Mouse (Mus musculus): ENCODE results near the gene Ankrd33. TPM values are rescaled to one million over a fixed set of nuclear protein-coding genes. Genes with fewer than 3 reads are reported as not detected.
A peak's percentile ranks its signal among the peaks of the same experiment; 100 is the strongest.

Gene Ankrd33
- polyA plus RNA-seq, 1 experiment = not detected

- TF ChIP-seq CTCF (IDR thresholded peaks at IDR 0.05; ENCODE audit: low read depth, low read length) = no peak
- TF ChIP-seq POLR2A (IDR thresholded peaks at IDR 0.05; ENCODE audit: borderline replicate concordance, low read depth, low read length) = no peak
- H3K4me3 ChIP-seq (ENCODE audit: insufficient read depth, low read length) = no peak overlapping the region
- H3K4me1 ChIP-seq (ENCODE audit: control insufficient read depth, insufficient read depth, low read length) = peaks cover 17% of the 10 kb centered on the region
- H3K27ac ChIP-seq (ENCODE audit: insufficient read depth, low read depth, low read length) = peak overlapping the region; percentile 45
Observed at GRCm38 (mm10) chr15:101154700-101155616, 39.4 kb downstream of the Ankrd33 start.

- peak overlapping the region; percentile 89 for H3K27ac ChIP-seq (ENCODE audit: insufficient read depth, low read depth, low read length)
- H3K4me3 ChIP-seq (ENCODE audit: insufficient read depth, low read length) = peak overlapping the region; percentile 25
- TF ChIP-seq CTCF (IDR thresholded peaks at IDR 0.05; ENCODE audit: low read depth, low read length) (no peak), POLR2A (IDR thresholded peaks at IDR 0.05; ENCODE audit: borderline replicate concordance, low read depth, low read length) (no peak)
- peaks cover 16% of the 10 kb centered on the region for H3K4me1 ChIP-seq (ENCODE audit: control insufficient read depth, insufficient read depth, low read length)
Observed at GRCm38 (mm10) chr15:101160128-101160527, 44.6 kb downstream of the Ankrd33 start.

- TF ChIP-seq CTCF (IDR thresholded peaks at IDR 0.05; ENCODE audit: low read depth, low read length) (no peak), POLR2A (IDR thresholded peaks at IDR 0.05; ENCODE audit: borderline replicate concordance, low read depth, low read length) (no peak)
- Histone ChIP-seq H3K27ac (ENCODE audit: insufficient read depth, low read depth, low read length) (no peak overlapping the region), H3K4me3 (ENCODE audit: insufficient read depth, low read length) (no peak overlapping the region), H3K4me1 (ENCODE audit: control insufficient read depth, insufficient read depth, low read length) (peaks cover 15% of the 10 kb centered on the region)
Observed at GRCm38 (mm10) chr15:101160591-101160990, 45.0 kb downstream of the Ankrd33 start.

GRCm38 (mm10) chr15:101161534-101161933 lies 46.0 kb downstream of the Ankrd33 start:
- no peak overlapping the region for H3K27ac ChIP-seq (ENCODE audit: insufficient read depth, low read depth, low read length)
- peaks cover 17% of the 10 kb centered on the region for H3K4me1 ChIP-seq (ENCODE audit: control insufficient read depth, insufficient read depth, low read length)
- no peak overlapping the region for H3K4me3 ChIP-seq (ENCODE audit: insufficient read depth, low read length)
- TF ChIP-seq POLR2A (IDR thresholded peaks at IDR 0.05; ENCODE audit: borderline replicate concordance, low read depth, low read length) = no peak
- no peak for TF ChIP-seq CTCF (IDR thresholded peaks at IDR 0.05; ENCODE audit: low read depth, low read length)

- peaks cover 17% of the 10 kb centered on the region for H3K4me1 ChIP-seq (ENCODE audit: control insufficient read depth, insufficient read depth, low read length)
- H3K4me3 ChIP-seq (ENCODE audit: insufficient read depth, low read length) = no peak overlapping the region
- no peak overlapping the region for H3K27ac ChIP-seq (ENCODE audit: insufficient read depth, low read depth, low read length)
- TF ChIP-seq POLR2A (IDR thresholded peaks at IDR 0.05; ENCODE audit: borderline replicate concordance, low read depth, low read length) (no peak), CTCF (IDR thresholded peaks at IDR 0.05; ENCODE audit: low read depth, low read length) (no peak)
Observed at GRCm38 (mm10) chr15:101163056-101163458, 47.5 kb downstream of the Ankrd33 start.

- no peak overlapping the region for H3K27ac ChIP-seq (ENCODE audit: insufficient read depth, low read depth, low read length)
- H3K4me1 ChIP-seq (ENCODE audit: control insufficient read depth, insufficient read depth, low read length) = peaks cover 17% of the 10 kb centered on the region
- no peak overlapping the region for H3K4me3 ChIP-seq (ENCODE audit: insufficient read depth, low read length)
- TF ChIP-seq POLR2A (IDR thresholded peaks at IDR 0.05; ENCODE audit: borderline replicate concordance, low read depth, low read length) = no peak
- no peak for TF ChIP-seq CTCF (IDR thresholded peaks at IDR 0.05; ENCODE audit: low read depth, low read length)
Observed at GRCm38 (mm10) chr15:101163854-101164253, 48.3 kb downstream of the Ankrd33 start.

GRCm38 (mm10) chr15:101164291-101164690 lies 48.7 kb downstream of the Ankrd33 start:
- no peak overlapping the region for H3K27ac ChIP-seq (ENCODE audit: insufficient read depth, low read depth, low read length)
- peaks cover 16% of the 10 kb centered on the region for H3K4me1 ChIP-seq (ENCODE audit: control insufficient read depth, insufficient read depth, low read length)
- no peak for TF ChIP-seq POLR2A (IDR thresholded peaks at IDR 0.05; ENCODE audit: borderline replicate concordance, low read depth, low read length)
- no peak for TF ChIP-seq CTCF (IDR thresholded peaks at IDR 0.05; ENCODE audit: low read depth, low read length)
- H3K4me3 ChIP-seq (ENCODE audit: insufficient read depth, low read length) = no peak overlapping the region

- Histone ChIP-seq H3K27ac (ENCODE audit: insufficient read depth, low read depth, low read length) (no peak overlapping the region), H3K4me3 (ENCODE audit: insufficient read depth, low read length) (no peak overlapping the region), H3K4me1 (ENCODE audit: control insufficient read depth, insufficient read depth, low read length) (peaks cover 5% of the 10 kb centered on the region; the same call in 1 of the 2 replicates)
- TF ChIP-seq POLR2A (IDR thresholded peaks at IDR 0.05; ENCODE audit: borderline replicate concordance, low read depth, low read length) (no peak), CTCF (IDR thresholded peaks at IDR 0.05; ENCODE audit: low read depth, low read length) (no peak)
Observed at GRCm38 (mm10) chr15:101165658-101166437, 50.3 kb downstream of the Ankrd33 start.

- Histone ChIP-seq H3K4me3 (ENCODE audit: insufficient read depth, low read length) (no peak overlapping the region), H3K27ac (ENCODE audit: insufficient read depth, low read depth, low read length) (no peak overlapping the region), H3K4me1 (ENCODE audit: control insufficient read depth, insufficient read depth, low read length) (peaks cover 4% of the 10 kb centered on the region; the same call in 1 of the 2 replicates)
- TF ChIP-seq POLR2A (IDR thresholded peaks at IDR 0.05; ENCODE audit: borderline replicate concordance, low read depth, low read length) (no peak), CTCF (IDR thresholded peaks at IDR 0.05; ENCODE audit: low read depth, low read length) (no peak)
Observed at GRCm38 (mm10) chr15:101167553-101167952, 52.0 kb downstream of the Ankrd33 start.

Other genes with a start within 250 kb of the Ankrd33 start
- not detected in 2 replicates for gene Scn8a, start 245.9 kb upstream of the Ankrd33 start, polyA plus RNA-seq (2012; ENCODE audit: insufficient read depth, insufficient read length, missing spikeins)
- not detected in 2 replicates for gene Gm47841, start 68.4 kb upstream of the Ankrd33 start, polyA plus RNA-seq (2012; ENCODE audit: insufficient read depth, insufficient read length, missing spikeins)
- 2.8 and 2.9 TPM in 2 replicates for gene Fignl2, start 37.2 kb upstream of the Ankrd33 start, polyA plus RNA-seq (2012; ENCODE audit: insufficient read depth, insufficient read length, missing spikeins)
- 26.6 and 29.8 TPM in 2 replicates for gene Acvrl1, start 12.8 kb downstream of the Ankrd33 start, polyA plus RNA-seq (2012; ENCODE audit: insufficient read depth, insufficient read length, missing spikeins)
- gene Acvr1b, start 58.3 kb downstream of the Ankrd33 start, polyA plus RNA-seq (2012; ENCODE audit: insufficient read depth, insufficient read length, missing spikeins) = 20.2 and 22.3 TPM in 2 replicates
- gene Grasp, start 108.4 kb downstream of the Ankrd33 start, polyA plus RNA-seq (2012; ENCODE audit: insufficient read depth, insufficient read length, missing spikeins) = 0.40 TPM in 1 of 2 replicates, not detected in the other
- gene Nr4a1, start 138.5 kb downstream of the Ankrd33 start, polyA plus RNA-seq (2012; ENCODE audit: insufficient read depth, insufficient read length, missing spikeins) = 8.8 and 8.9 TPM in 2 replicates
- 36.4 and 39.1 TPM in 2 replicates for gene Atg101, start 168.5 kb downstream of the Ankrd33 start, polyA plus RNA-seq (2012; ENCODE audit: insufficient read depth, insufficient read length, missing spikeins)
- not detected in 2 replicates for gene 6030408B16Rik, start 177.5 kb downstream of the Ankrd33 start, polyA plus RNA-seq (2012; ENCODE audit: insufficient read depth, insufficient read length, missing spikeins)